Mouse (Mus musculus): ENCODE measurements around the gene Gm20821. TPM values are rescaled to one million over a fixed set of nuclear protein-coding genes. Genes with fewer than 3 reads are reported as not detected.
"Not testable (repeated sequence)": the region's sequence is repeated elsewhere in the genome, so short reads cannot be mapped to it uniquely, and the experiment has no call there.

Gm20821 gene
- total RNA-seq (2021) (not detected), polyA plus RNA-seq (2012; rRNA removed) (not detected in 2 replicates)
- long read RNA-seq = 0 reads

GRCm38 (mm10) chrY:9781504-9781903 lies at the start of gene Gm20821:
TSS of gene Gm20821 (plus strand) at chrY:9781804.
- H3K27me3 ChIP-seq (ENCODE audit: control insufficient read depth, insufficient read depth, low read length); H3K9ac ChIP-seq (ENCODE audit: low read depth, low read length); H3K79me2 ChIP-seq (replicated peaks; ENCODE audit: control insufficient read depth, insufficient read depth, low read length); H3K27ac ChIP-seq; intact Hi-C loops (cut with DNase I); H3K36me3 ChIP-seq (ENCODE audit: control insufficient read depth, insufficient read depth, low read length); DNase-seq; H3K4me3 ChIP-seq; H3K4me1 ChIP-seq (ENCODE audit: control insufficient read depth, insufficient read depth, low read length): not testable (repeated sequence)
- 41% methylated on average over 2 of the region's 2 CpGs for WGBS
